Mouse (Mus musculus) MEL (cell line): ENCODE measurements at regions not wholly inside any gene's neighbourhood (a gene's known extent, or its start where the extent isn't known, plus 50 kb on each side); places are given as distances from the start of the nearest gene placed in this dataset.

ENCODE experiments used
- DNase-seq: peaks from one replicate; pipeline ENCODE4 v3.0.0; 2011; ENCODE audit warnings: low read depth, low spot score
- H3K27ac ChIP-seq: 2 replicates; pipeline ENCODE4 v1.5.1; 2012; ENCODE audit warnings: low read depth, mild to moderate bottlenecking, control low read depth, low read length, moderate library complexity; ENCODE audit not compliant: control insufficient read depth
- H3K27me3 ChIP-seq, 2 experiments: fragments of 150-350 bp in 1 of 2; sonication (generic) in 1 of 2; 2 replicates each; pipeline ENCODE4 v1.6.1; 2012; ENCODE audit warnings: low read length in 2 of 2, mild to moderate bottlenecking in 2 of 2, improper control_type of control experiment in 1 of 2, moderate library complexity in 1 of 2; ENCODE audit not compliant: insufficient read depth in 2 of 2, control insufficient read depth in 1 of 2
- H3K36me3 ChIP-seq, 2 experiments: 2 replicates each; pipeline ENCODE4 v1.6.1; 2012 to 2014; ENCODE audit warnings: low read length in 2 of 2, improper control_type of control experiment in 1 of 2, inconsistent platforms in 1 of 2, mild to moderate bottlenecking in 1 of 2; ENCODE audit not compliant: insufficient read depth in 2 of 2, control insufficient read depth in 1 of 2
- H3K4me1 ChIP-seq, 2 experiments: fragments of 150-350 bp in 1 of 2; sonication (generic) in 1 of 2; 2 replicates each; pipeline ENCODE4 v1.6.1; 2012; ENCODE audit warnings: low read length in 2 of 2, improper control_type of control experiment in 1 of 2, mild to moderate bottlenecking in 1 of 2; ENCODE audit not compliant: insufficient read depth in 2 of 2, control insufficient read depth in 1 of 2
- H3K4me3 ChIP-seq, 2 experiments: fragments of 150-350 bp in 1 of 2; sonication (generic) in 1 of 2; 2 replicates each; pipeline ENCODE4 v1.5.1; 2012; ENCODE audit warnings: low read depth in 2 of 2, low read length in 2 of 2, mild to moderate bottlenecking in 2 of 2, moderate library complexity in 2 of 2, control low read depth in 1 of 2, improper control_type of control experiment in 1 of 2; ENCODE audit not compliant: control insufficient read depth in 1 of 2, insufficient read depth in 1 of 2
- H3K79me2 ChIP-seq: 2 replicates; pipeline ENCODE4 v1.6.1; 2012; ENCODE audit warnings: mild to moderate bottlenecking, low read length, moderate library complexity; ENCODE audit not compliant: control insufficient read depth, poor library complexity, insufficient read depth
- H3K9ac ChIP-seq: 2 replicates; pipeline ENCODE4 v1.6.1; 2012; ENCODE audit warnings: low read depth, mild to moderate bottlenecking, control low read depth, low read length, moderate library complexity; ENCODE audit not compliant: control insufficient read depth, poor library complexity, severe bottlenecking
- H3K9me3 ChIP-seq: fragments of 150-350 bp; sonication (generic); replicated peaks from 2 replicates; pipeline ENCODE4 v1.6.1; 2012; ENCODE audit warnings: mild to moderate bottlenecking, low read length, improper control_type of control experiment, moderate library complexity; ENCODE audit not compliant: insufficient read depth
- CTCF ChIP-seq, 3 experiments: IDR thresholded peaks in 2 of 3; conservative IDR thresholded peaks in 1 of 3; 2 replicates each; pipeline ENCODE4 v1.5.1; 2011 to 2012; ENCODE audit warnings: low read length in 3 of 3, low read depth in 2 of 3, mild to moderate bottlenecking in 2 of 3, improper control_type of control experiment in 1 of 3, inconsistent platforms in 1 of 3, mixed read lengths in 1 of 3, moderate library complexity in 1 of 3; ENCODE audit not compliant: control insufficient read depth in 1 of 3, insufficient read depth in 1 of 3, poor library complexity in 1 of 3, severe bottlenecking in 1 of 3
- ELF1 ChIP-seq: IDR thresholded peaks from 2 replicates; pipeline ENCODE4 v1.6.1; 2014; ENCODE audit warnings: low read depth, mild to moderate bottlenecking, inconsistent platforms, low read length, improper control_type of control experiment, moderate library complexity
- EP300 ChIP-seq, 2 experiments: IDR thresholded peaks; 2 replicates each; pipeline ENCODE4 v1.6.1; 2011; ENCODE audit warnings: improper control_type of control experiment in 2 of 2, low read length in 2 of 2, low read depth in 1 of 2, mild to moderate bottlenecking in 1 of 2
- GABPA ChIP-seq: IDR thresholded peaks from 2 replicates; pipeline ENCODE4 v1.6.1; 2012; ENCODE audit warnings: low read depth, mild to moderate bottlenecking, inconsistent platforms, low read length, improper control_type of control experiment, moderate library complexity
- JUND ChIP-seq: IDR thresholded peaks from 2 replicates; pipeline ENCODE4 v1.6.1; 2011; ENCODE audit warnings: low read depth, mild to moderate bottlenecking, improper control_type of control experiment, low read length
- MAZ ChIP-seq: IDR thresholded peaks from 2 replicates; pipeline ENCODE4 v1.6.1; 2012; ENCODE audit warnings: low read depth, mild to moderate bottlenecking, inconsistent platforms, low read length, improper control_type of control experiment
- MXI1 ChIP-seq: IDR thresholded peaks from 2 replicates; pipeline ENCODE4 v1.6.1; 2011; ENCODE audit warnings: mild to moderate bottlenecking, low read depth, low read length, improper control_type of control experiment
- NELFE ChIP-seq: IDR thresholded peaks from 2 replicates; pipeline ENCODE4 v1.6.1; 2011; ENCODE audit warnings: low read depth, low read length, improper control_type of control experiment
- POLR2A ChIP-seq, 2 experiments: IDR thresholded peaks; 2 replicates each; pipeline ENCODE4 v1.6.1; 2011 to 2012; ENCODE audit warnings: low read length in 2 of 2, mild to moderate bottlenecking in 2 of 2, control low read depth in 1 of 2, improper control_type of control experiment in 1 of 2, low read depth in 1 of 2, moderate library complexity in 1 of 2; ENCODE audit not compliant: control insufficient read depth in 1 of 2, insufficient read depth in 1 of 2, poor library complexity in 1 of 2
- POLR2AphosphoS2 ChIP-seq: IDR thresholded peaks from 2 replicates; pipeline ENCODE4 v1.6.1; 2011; ENCODE audit warnings: low read length, improper control_type of control experiment
- RCOR1 ChIP-seq: IDR thresholded peaks from 2 replicates; pipeline ENCODE4 v1.6.1; 2012; ENCODE audit warnings: low read depth, mild to moderate bottlenecking, inconsistent platforms, low read length, improper control_type of control experiment
- SIN3A ChIP-seq: IDR thresholded peaks from 2 replicates; pipeline ENCODE4 v1.6.1; 2012; ENCODE audit warnings: low read length, improper control_type of control experiment, inconsistent platforms
- SMC3 ChIP-seq: IDR thresholded peaks from 2 replicates; pipeline ENCODE4 v1.6.1; 2011; ENCODE audit warnings: low read depth, low read length, improper control_type of control experiment
- TAL1 ChIP-seq: IDR thresholded peaks from 2 replicates; pipeline ENCODE4 v1.6.1; 2012; ENCODE audit warnings: mild to moderate bottlenecking, inconsistent platforms, low read length, moderate library complexity, mixed read lengths
- UBTF ChIP-seq: IDR thresholded peaks from 2 replicates; pipeline ENCODE4 v1.6.1; 2012; ENCODE audit warnings: low read depth, mild to moderate bottlenecking, inconsistent platforms, low read length, improper control_type of control experiment, moderate library complexity, borderline replicate concordance; ENCODE audit not compliant: insufficient read depth
- USF1 ChIP-seq: IDR thresholded peaks from 2 replicates; pipeline ENCODE4 v1.6.1; 2014; ENCODE audit warnings: low read depth, mild to moderate bottlenecking, inconsistent platforms, low read length, improper control_type of control experiment, moderate library complexity
- USF2 ChIP-seq, 2 experiments: IDR thresholded peaks; 2 replicates each; pipeline ENCODE4 v1.6.1; 2011 to 2012; ENCODE audit warnings: improper control_type of control experiment in 2 of 2, low read length in 2 of 2, borderline replicate concordance in 1 of 2, inconsistent platforms in 1 of 2, low read depth in 1 of 2, mild to moderate bottlenecking in 1 of 2; ENCODE audit not compliant: insufficient read depth in 1 of 2
- ZC3H11A ChIP-seq: IDR thresholded peaks from 2 replicates; pipeline ENCODE4 v1.6.1; 2012; ENCODE audit warnings: low read depth, mild to moderate bottlenecking, inconsistent platforms, low read length, improper control_type of control experiment
- ZKSCAN1 ChIP-seq: IDR thresholded peaks from 2 replicates; pipeline ENCODE4 v1.6.1; 2012; ENCODE audit warnings: low read depth, mild to moderate bottlenecking, inconsistent platforms, low read length, improper control_type of control experiment, moderate library complexity
- ZNF384 ChIP-seq: IDR thresholded peaks from 2 replicates; pipeline ENCODE4 v1.6.1; 2012; ENCODE audit warnings: low read depth, mild to moderate bottlenecking, inconsistent platforms, low read length, improper control_type of control experiment

DNA sequence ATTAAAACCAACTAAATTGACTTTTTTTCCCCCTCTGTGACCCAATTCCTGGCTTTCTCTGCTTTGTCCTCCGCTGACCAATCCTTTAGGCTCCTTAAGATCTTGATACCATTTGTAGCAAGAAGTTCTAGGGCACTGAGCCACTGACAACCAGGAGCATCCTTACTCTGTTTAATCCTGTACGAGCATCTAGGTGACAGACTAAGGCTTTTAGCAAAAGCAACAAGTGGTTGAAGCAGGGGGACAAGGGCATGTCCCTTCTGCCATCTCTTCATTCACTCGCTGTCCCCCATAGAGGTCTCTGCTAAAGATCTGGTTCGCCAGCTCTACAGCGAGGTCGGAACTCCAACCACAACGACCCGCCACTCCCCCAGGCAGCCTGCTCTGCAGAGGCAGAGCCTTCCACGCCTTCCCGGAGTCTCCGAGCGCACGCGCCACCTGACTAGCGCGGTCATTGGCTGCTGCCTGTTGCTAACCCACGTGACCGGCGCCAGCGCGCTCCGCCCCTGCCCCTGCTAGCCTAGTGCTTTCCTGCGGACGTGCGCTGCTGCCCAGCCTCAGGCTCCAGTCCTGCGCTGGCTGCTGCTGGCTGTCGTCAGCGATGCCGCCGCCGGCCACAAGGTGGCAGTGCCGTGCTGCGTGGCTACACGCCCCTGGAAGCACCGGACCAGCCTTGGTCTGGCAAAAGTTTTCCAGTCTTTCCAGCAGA is 79.7 kb downstream of the Cd83 start (continued):
- TF ChIP-seq MAZ: peak; percentile 27; the same call in 1 of the 2 replicates
- peak in 1 of 2 experiments; percentile 16; a peak in 1 of 4 replicates for TF ChIP-seq EP300 (IDR thresholded peaks at IDR 0.05; ENCODE audit: low read depth in 1 of 2, low read length in 2 of 2)
- TF ChIP-seq USF1: peak; percentile 98
- TF ChIP-seq TAL1: no peak
- no peak for TF ChIP-seq UBTF
- peak; percentile 32; the same call in 1 of the 2 replicates for TF ChIP-seq NELFE
- no peak for TF ChIP-seq RCOR1
- no peak for TF ChIP-seq POLR2AphosphoS2
- peak; percentile 93 for TF ChIP-seq SMC3
- peak; percentile 47 to 86; a peak in 2 of 4 replicates for TF ChIP-seq USF2 (IDR thresholded peaks at IDR 0.05; ENCODE audit: borderline replicate concordance in 1 of 2, insufficient read depth in 1 of 2, low read depth in 1 of 2, low read length in 2 of 2)
- no peak for TF ChIP-seq JUND

DNA sequence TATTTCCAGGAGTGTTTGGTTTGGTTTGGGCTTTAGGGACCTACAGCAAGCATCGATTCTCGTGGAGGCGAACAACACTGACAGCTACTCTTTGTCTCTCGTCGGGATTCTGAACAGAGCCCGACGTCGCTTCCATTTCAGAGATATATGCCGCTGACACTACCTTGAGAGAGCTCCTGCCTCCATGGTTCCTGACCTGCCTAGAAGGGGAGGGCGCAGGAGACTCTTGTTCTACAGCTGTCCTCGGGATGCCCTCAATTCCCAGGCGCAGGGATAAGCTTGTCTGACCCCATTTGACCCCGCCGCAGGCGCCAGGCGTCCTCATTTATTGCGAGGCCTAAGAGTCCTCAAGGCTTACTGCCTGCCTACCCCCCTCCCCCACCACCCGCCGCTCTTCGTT is 80.5 kb downstream of the Cd83 start:
- H3K9ac ChIP-seq: peak overlapping the region; percentile 13; the same call in 1 of the 2 replicates
- H3K79me2 ChIP-seq: no peaks in the 10 kb centered on the region
- peak overlapping the region in 1 of 2 experiments; percentile 18; a peak in 2 of 4 replicates for H3K4me3 ChIP-seq
- peaks cover 0 to 2% of the 10 kb centered on the region in 2 experiments; a peak in 1 of 4 replicates for H3K27me3 ChIP-seq
- no peaks in the 10 kb centered on the region for H3K9me3 ChIP-seq
- no peaks in the 10 kb centered on the region for H3K36me3 ChIP-seq
- H3K27ac ChIP-seq: no peak overlapping the region
- peaks cover 0 to 2% of the 10 kb centered on the region in 2 experiments; a peak in 1 of 4 replicates for H3K4me1 ChIP-seq
- no peak for DNase-seq
- no peak for TF ChIP-seq MAZ

DNA sequence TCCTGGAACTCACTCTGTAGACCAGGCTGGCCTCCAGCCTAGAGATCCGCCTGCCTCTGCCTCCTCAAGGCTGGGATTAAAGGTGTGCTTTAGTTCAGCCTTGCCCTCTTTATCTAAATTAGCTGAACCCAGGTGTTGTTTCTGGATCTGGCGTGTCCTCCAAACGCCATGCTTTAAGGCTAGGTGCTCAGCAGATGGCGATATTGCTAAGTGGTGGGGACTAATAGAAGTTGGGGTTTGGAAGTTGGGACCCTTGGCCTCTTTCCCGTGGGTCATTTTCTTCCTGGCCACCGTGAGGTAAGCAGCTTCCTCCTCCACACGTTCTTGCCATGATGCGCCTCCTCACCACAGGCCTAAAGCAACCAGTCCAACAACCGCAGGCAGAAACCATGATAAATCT is 91.3 kb downstream of the Cd83 start:
- TF ChIP-seq POLR2AphosphoS2: no peak
- no peak for TF ChIP-seq ZKSCAN1
- no peak for TF ChIP-seq JUND
- TF ChIP-seq ZC3H11A: no peak
- TF ChIP-seq SMC3: no peak
- no peak for TF ChIP-seq TAL1
- TF ChIP-seq UBTF: no peak
- no peak for TF ChIP-seq USF1
- TF ChIP-seq POLR2A (IDR thresholded peaks at IDR 0.05; ENCODE audit: control insufficient read depth in 1 of 2, insufficient read depth in 1 of 2, low read depth in 1 of 2, low read length in 2 of 2, poor library complexity in 1 of 2): no peak
- TF ChIP-seq ZNF384: no peak
- no peak; a peak in 1 of 6 replicates for TF ChIP-seq CTCF (IDR thresholded peaks at IDR 0.05 in 2 of 3, conservative IDR thresholded peaks at IDR 0.05 in 1 of 3; ENCODE audit: control insufficient read depth in 1 of 3, insufficient read depth in 1 of 3, low read depth in 2 of 3, low read length in 3 of 3, poor library complexity in 1 of 3, severe bottlenecking in 1 of 3)
- no peak for TF ChIP-seq RCOR1
- no peak for TF ChIP-seq SIN3A
- TF ChIP-seq ELF1: no peak
- no peak for TF ChIP-seq MXI1
- TF ChIP-seq USF2 (IDR thresholded peaks at IDR 0.05; ENCODE audit: borderline replicate concordance in 1 of 2, insufficient read depth in 1 of 2, low read depth in 1 of 2, low read length in 2 of 2): no peak
- no peak for TF ChIP-seq GABPA

More for the DNA sequence above, 91.3 kb downstream of the Cd83 start:
- Histone ChIP-seq H3K4me1 (no peaks in the 10 kb centered on the region), H3K9me3 (no peaks in the 10 kb centered on the region), H3K27me3 (no peaks in the 10 kb centered on the region; a peak in 1 of 4 replicates), H3K79me2 (no peaks in the 10 kb centered on the region), H3K27ac (no peak overlapping the region), H3K4me3 (no peak overlapping the region), H3K9ac (no peak overlapping the region), H3K36me3 (no peaks in the 10 kb centered on the region)
- DNase-seq: no peak
